ENCODE assay signal across 1 mouse cellular context in genomic region chr10:80929299-80930226, GRCm38 (mm10).
TF ChIP-seq lines count a peak whose summit lies in the region.

TSS of gene Gadd45b (plus strand) at chr10:80930073.

TF ChIP-seq in CH12.LX, 34 proteins besides CTCF, POLR2A, EP300 and RAD21 (continued from another document):
- TF ChIP-seq ETS1 (conservative IDR thresholded peaks at IDR 0.05; ENCODE audit: low read depth, low read length) (peak; percentile 91), CHD2 (IDR thresholded peaks at IDR 0.05; ENCODE audit: low read length) (peak; percentile 70), SIN3A (IDR thresholded peaks at IDR 0.05; ENCODE audit: low read length) (peak; percentile 72; the same call in 1 of the 2 replicates), MAFK (IDR thresholded peaks at IDR 0.05; ENCODE audit: insufficient replicate concordance, low read length) (peak; percentile 68; the same call in 1 of the 2 replicates), MAX (IDR thresholded peaks at IDR 0.05; ENCODE audit: low read length) (no peak; the same call in 1 of the 2 replicates), JUND (conservative IDR thresholded peaks at IDR 0.05; ENCODE audit: low read depth, low read length) (no peak), JUN (IDR thresholded peaks at IDR 0.05; ENCODE audit: insufficient read depth, low read depth, low read length) (no peak), MYC (IDR thresholded peaks at IDR 0.05; ENCODE audit: low read depth, low read length) (peak; percentile 83), NELFE (IDR thresholded peaks at IDR 0.05; ENCODE audit: low read depth, low read length) (peak; percentile 100), BHLHE40 (IDR thresholded peaks at IDR 0.05; ENCODE audit: low read depth, low read length) (peak; percentile 85), MAZ (IDR thresholded peaks at IDR 0.05; ENCODE audit: low read depth, low read length) (0 out of 2 replicates have a peak, but pooled peaks have one; percentile 10), ZC3H11A (IDR thresholded peaks at IDR 0.05; ENCODE audit: low read depth, low read length) (no peak)
